Mouse (Mus musculus) stomach, postnatal 0 days (tissue): ENCODE data around the gene Adamts17.

Source experiments
- CTCF ChIP-seq: IDR thresholded peaks from 2 replicates; pipeline ENCODE4 v1.5.1; 2016; ENCODE audit warnings: antibody characterized with exemption, low read depth, mild to moderate bottlenecking, moderate library complexity
- EP300 ChIP-seq: optimal IDR thresholded peaks from 2 replicates; pipeline ENCODE3; 2016; ENCODE audit warnings: antibody characterized with exemption

GRCm38 (mm10) chr7:67035661-67036060 is 196.1 kb downstream of the Adamts17 start:
- TF ChIP-seq CTCF (no peak), EP300 (no peak)
